Mouse (Mus musculus) central nervous system, embryonic 18 days (tissue): ENCODE results near the gene Dhx57. TPM values are rescaled to one million over a fixed set of nuclear protein-coding genes. Genes with fewer than 3 reads are reported as not detected.

Experiments used
- polyA plus RNA-seq: library from polyadenylated mRNA; depleted of rRNA; stranded (reverse); fragments of >200 nt; gene quantifications from 2 replicates; pipeline ENCODE4 v1.2.3, GENCODE M21; 2012; rRNA removed

Dhx57 gene
- 86.2 and 87.3 TPM in 2 replicates for polyA plus RNA-seq

GRCm38 (mm10) chr17:80290074-80290657 is at the start of gene Dhx57, which contains the start of gene Morn2:
Gene Dhx57 (minus strand): TSS chr17:80290476.
Gene Morn2 (plus strand): TSS chr17:80290203.

GRCm38 (mm10) chr17:80307251-80307650 is 17.0 kb upstream of the Dhx57 start, which contains the start of gene Arhgef33:
Gene Arhgef33 (plus strand): TSS chr17:80307407.

GRCm38 (mm10) chr17:80224326-80225116 is 65.8 kb downstream of the Dhx57 start, which contains the start of gene Gemin6:
Gene Gemin6 (plus strand): TSS chr17:80224441.

DNA sequence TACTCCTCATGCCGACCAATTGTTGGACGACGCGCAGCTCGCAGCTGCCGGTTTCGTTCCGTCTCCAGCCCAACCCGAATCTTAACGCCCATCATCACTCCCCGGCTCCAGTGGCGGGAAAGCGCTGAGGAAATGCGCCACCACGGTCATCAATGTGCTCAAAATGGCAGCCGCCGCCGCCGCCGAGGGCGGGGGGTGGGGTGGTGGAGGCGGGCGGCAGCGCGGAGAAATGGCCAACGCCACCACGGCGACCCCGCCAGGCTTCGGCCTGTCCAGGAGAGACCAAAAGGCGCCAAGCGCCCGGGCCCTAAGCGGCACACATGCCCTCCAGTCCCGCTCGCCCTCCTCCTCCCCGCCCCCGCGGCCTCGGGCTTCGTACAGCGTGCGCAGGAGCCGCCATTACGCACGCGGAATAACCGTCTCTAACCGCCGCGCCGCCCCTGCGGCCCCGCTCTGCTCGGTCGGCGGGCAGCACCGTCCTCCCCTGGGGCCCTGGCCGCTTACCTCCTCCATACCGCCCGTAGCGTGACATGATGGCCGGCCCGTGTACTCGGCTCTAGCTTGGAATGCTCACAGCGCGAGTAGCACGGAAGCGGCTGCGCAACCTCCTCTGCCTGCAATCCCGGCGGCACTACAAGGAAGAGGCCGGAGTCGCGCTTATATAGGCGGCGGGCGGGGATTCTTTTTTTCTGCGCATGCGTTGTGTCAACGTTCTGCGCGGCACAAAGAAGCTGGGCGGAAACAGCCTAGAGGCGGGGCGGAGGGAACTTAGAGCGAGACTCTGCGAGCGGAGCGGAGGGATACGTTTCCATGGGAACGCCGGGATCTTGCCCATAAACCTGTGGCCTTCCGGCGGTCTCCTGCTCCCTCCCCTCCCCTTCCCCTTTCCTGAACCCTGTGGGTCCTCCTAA is 83.3 kb downstream of the Dhx57 start, which contains the start of the genes Srsf7 and Ttc39d:
Gene Srsf7, minus strand, starts transcription at position 637 of the 911 bp plus-strand sequence.
Gene Ttc39d, plus strand, starts transcription at position 790 of the 911 bp plus-strand sequence.

Other genes starting within 250 kb of the Dhx57 start
- 85.4 and 87.6 TPM in 2 replicates for gene Hnrnpll, start 228.1 kb downstream of the Dhx57 start, polyA plus RNA-seq
- 1.5 and 2.5 TPM in 2 replicates for gene Galm, start 163.0 kb downstream of the Dhx57 start, polyA plus RNA-seq
- 347 and 350 TPM in 2 replicates for gene Srsf7, start 83.2 kb downstream of the Dhx57 start, polyA plus RNA-seq
- 0.08 and 0.12 TPM in 2 replicates for gene Ttc39d, start 83.0 kb downstream of the Dhx57 start, polyA plus RNA-seq
- 12.7 and 13.9 TPM in 2 replicates for gene Gemin6, start 66.0 kb downstream of the Dhx57 start, polyA plus RNA-seq
- gene Morn2, start 273 bp downstream of the Dhx57 start, polyA plus RNA-seq: 24.5 and 31.9 TPM in 2 replicates
- gene Arhgef33, start 16.9 kb upstream of the Dhx57 start, polyA plus RNA-seq: 1.8 and 7.4 TPM in 2 replicates
- 0.51 and 0.79 TPM in 2 replicates for gene Gm10190, start 83.1 kb upstream of the Dhx57 start, polyA plus RNA-seq
- gene Sos1, start 190.0 kb upstream of the Dhx57 start, polyA plus RNA-seq: 16.8 and 17.1 TPM in 2 replicates